In genomic region chr5:147055572-147056245, GRCm38 (mm10) we compare ENCODE assay signal across 10 mouse cellular contexts. TPM values are rescaled to one million over a fixed set of nuclear protein-coding genes. Genes with fewer than 3 reads are reported as not detected.
DNase-seq lines count a peak whose midpoint lies in the region; ATAC-seq and TF ChIP-seq lines count a peak whose summit lies in the region.
"Had no signal": no experiment of that assay in that cellular context is flagged by ENCODE, and none has a peak within 500 bp of the region (broad histone marks: within the 10 kb centered on the region; RNA-seq: fewer than 3 reads in every experiment).

No protein-coding gene starts in this region.

- peaks cover 34% of the 10 kb centered on the region; the same call in 1 of the 2 replicates for H3K4me1 ChIP-seq in spleen, adult 2 months (ENCODE audit: control insufficient read depth, insufficient read depth, insufficient read length)
- peaks cover 6% of the 10 kb centered on the region for H3K4me1 ChIP-seq in midbrain, embryonic 13.5 days (replicated peaks)

- no peak overlapping the region for H3K9ac ChIP-seq in midbrain, embryonic 13.5 days (replicated peaks)

- no peak overlapping the region for H3K4me3 ChIP-seq in spleen, adult 2 months (ENCODE audit: extremely low read depth, insufficient read depth, insufficient read length)
- H3K4me3 ChIP-seq in midbrain, embryonic 13.5 days (replicated peaks): no peak overlapping the region

- TF ChIP-seq POLR2A in spleen, adult 2 months (IDR thresholded peaks at IDR 0.05; ENCODE audit: low read depth, low read length): no peak

- TF ChIP-seq CTCF in spleen, adult 2 months (IDR thresholded peaks at IDR 0.05; ENCODE audit: extremely low read depth, insufficient read depth, insufficient read length, insufficient replicate concordance): no peak

- ATAC-seq in midbrain, embryonic 13.5 days: no peak

- H3K4me2 ChIP-seq in midbrain, embryonic 13.5 days (replicated peaks): no peak overlapping the region

- no peaks in the 10 kb centered on the region for H3K27me3 ChIP-seq in spleen, adult 2 months (ENCODE audit: control insufficient read depth, insufficient read depth, low read length)
- H3K27me3 ChIP-seq in midbrain, embryonic 13.5 days: no peaks in the 10 kb centered on the region

- no peaks in the 10 kb centered on the region for H3K36me3 ChIP-seq in spleen, adult 2 months (ENCODE audit: control insufficient read depth, insufficient read depth, low read length)
- H3K36me3 ChIP-seq in midbrain, embryonic 13.5 days: no peaks in the 10 kb centered on the region

- 0 out of 2 replicates have a peak overlapping the region, but pooled peaks have one; percentile 4 for H3K27ac ChIP-seq in spleen, adult 2 months (ENCODE audit: insufficient read depth, low read length)
- H3K27ac ChIP-seq in midbrain, embryonic 13.5 days: no peak overlapping the region

- peak; percentile 55 to 64 for DNase-seq in left cerebral cortex, adult 18-20 months (ENCODE audit: low spot score in 2 of 2)
- DNase-seq in left cerebral cortex, adult 11 months (ENCODE audit: low spot score): no peak
- no peak for DNase-seq in spleen, adult 2 months (ENCODE audit: low read depth in 1 of 2, low spot score in 2 of 2)
- DNase-seq in spleen, adult 12 weeks (ENCODE audit: low spot score): no peak
- DNase-seq in brain, adult 2 months (ENCODE audit: low read depth, low spot score): peak; percentile 88
- DNase-seq in urinary bladder, adult 18-20 months (ENCODE audit: low spot score in 2 of 2): no peak
- DNase-seq: cerebellum, postnatal 36 days; heart, postnatal 36 days; kidney, adult 9 months had no signal

- no peaks in the 10 kb centered on the region for H3K9me3 ChIP-seq in midbrain, embryonic 13.5 days

- whole genome bisulfite sequencing in spleen, adult 2 months: 74% methylated on average over 6 of the region's 6 CpGs
- 89% methylated on average over 6 of the region's 6 CpGs for WGBS in midbrain, embryonic 13.5 days

RNA-seq across cellular contexts. Expression of gene Lnx2, which starts 20.7 kb away (rescaled TPM):
- 1 to 10 TPM; 4.9 to 5.0 TPM for total RNA-seq in left cerebral cortex, adult 18-20 months (2021)
- 21.3 and 35.7 TPM in 2 replicates for polyA plus RNA-seq in spleen, adult 2 months (2012; rRNA removed)
- polyA plus RNA-seq in midbrain, embryonic 13.5 days (2015; fragmentation: Nextera tagmentation; extraction: Ambion mirVana): 4.1 and 4.4 TPM in 2 replicates

RNA-seq across cellular contexts. Expression of gene Polr1d, which starts 21.1 kb away (rescaled TPM):
- 10 to 100 TPM; 69.7 to 73.5 TPM for total RNA-seq in left cerebral cortex, adult 18-20 months (2021)
- 24.2 and 30.5 TPM in 2 replicates for polyA plus RNA-seq in spleen, adult 2 months (2012; rRNA removed)
- 101 and 103 TPM in 2 replicates for polyA plus RNA-seq in midbrain, embryonic 13.5 days (2015; fragmentation: Nextera tagmentation; extraction: Ambion mirVana)

Comparison
In these comparisons a context has a peak if more than half of its experiments do, and no peak if none do; other contexts are left out.
1. DNase-seq: peak in left cerebral cortex, adult 18-20 months (2 of 2) and brain, adult 2 months (single experiment); none in left cerebral cortex, adult 11 months (single experiment), spleen, adult 2 months (0 of 2), spleen, adult 12 weeks (single experiment) and urinary bladder, adult 18-20 months (0 of 2).